Mouse (Mus musculus): ENCODE measurements at regions not wholly inside any gene's neighbourhood (a gene's known extent, or its start where the extent isn't known, plus 50 kb on each side); places are given as distances from the start of the nearest gene placed in this dataset.
"Not testable (repeated sequence)": the region's sequence is repeated elsewhere in the genome, so short reads cannot be mapped to it uniquely, and the experiment has no call there.

DNA sequence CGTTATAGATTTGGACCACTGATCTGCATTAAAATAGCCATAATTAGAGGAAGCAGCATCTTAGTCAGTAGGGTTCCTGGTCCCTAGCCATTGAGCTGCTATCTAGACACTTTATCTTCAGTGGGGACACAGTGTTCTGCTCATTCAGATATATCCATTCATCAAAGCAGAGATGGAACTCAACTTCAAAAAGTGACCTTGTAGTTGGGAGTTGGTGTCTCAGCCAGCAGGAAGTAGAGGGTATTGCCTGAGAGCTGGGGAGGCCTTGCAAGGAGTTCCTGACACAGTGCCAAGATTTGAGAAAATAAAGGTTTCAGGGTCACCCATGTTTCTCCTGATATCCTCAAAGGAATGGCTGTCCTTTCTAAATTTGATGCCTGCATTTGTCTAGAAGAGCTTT lies 304.7 kb upstream of the Shh start:
- no peak for DNase-seq (ENCODE audit: low spot score)

DNA sequence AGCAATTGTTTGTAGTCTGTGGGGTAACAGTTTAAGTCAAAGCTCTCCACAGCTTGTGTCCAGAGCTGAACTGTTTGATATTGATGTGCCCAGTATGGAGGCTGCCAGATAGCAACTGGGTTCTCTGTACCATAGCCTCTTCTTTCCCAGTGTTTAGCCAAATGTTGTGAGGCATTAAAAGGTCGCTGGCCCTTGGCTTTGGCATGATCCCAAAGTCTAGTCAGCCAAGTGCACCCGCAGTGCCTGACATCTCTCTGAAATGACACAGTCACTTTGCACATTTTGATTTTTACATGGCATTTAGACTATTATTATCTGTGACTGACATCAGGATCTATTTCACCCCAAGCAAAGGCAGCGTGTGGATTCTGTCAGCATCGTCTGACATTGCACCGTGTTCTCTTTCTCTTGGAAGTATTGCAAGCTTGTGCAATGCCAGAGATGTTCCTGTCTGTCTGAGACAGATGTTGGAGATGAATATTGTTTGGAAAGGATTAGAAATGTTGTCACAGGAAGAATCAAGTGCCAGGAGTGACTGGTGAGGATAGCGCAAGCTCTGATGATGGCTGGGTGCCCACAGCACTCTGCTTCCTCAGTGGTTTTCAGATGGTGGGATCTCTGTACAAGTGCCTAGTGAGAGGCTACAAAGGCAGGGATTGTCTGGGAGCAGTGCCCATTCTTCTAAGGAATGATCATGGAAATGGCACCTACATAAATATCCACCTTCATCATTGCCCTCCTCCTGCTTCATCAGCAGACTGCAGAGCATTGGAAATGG lies 289.3 kb upstream of the Shh start:
- DNase-seq (ENCODE audit: low spot score): no peak

DNA sequence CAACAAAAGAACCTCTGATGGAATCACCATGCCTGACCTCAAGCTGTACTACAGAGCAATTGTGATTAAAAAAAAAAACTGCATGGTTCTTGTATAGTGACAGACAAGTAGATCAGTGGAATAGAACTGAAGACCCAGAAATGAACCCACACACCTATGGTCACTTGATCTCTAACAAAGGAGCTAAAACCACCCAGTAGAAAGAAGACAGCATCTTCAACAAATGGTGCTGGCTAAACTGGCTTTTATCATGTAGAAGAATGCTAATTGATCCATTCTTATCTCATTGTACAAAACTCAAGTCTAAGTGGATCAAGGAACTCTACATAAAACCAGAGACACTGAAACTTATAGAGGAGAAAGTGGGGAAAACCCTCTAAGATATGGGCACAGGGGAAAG lies 284.8 kb upstream of the Shh start:
- not testable (repeated sequence) for DNase-seq (ENCODE audit: low spot score)

DNA sequence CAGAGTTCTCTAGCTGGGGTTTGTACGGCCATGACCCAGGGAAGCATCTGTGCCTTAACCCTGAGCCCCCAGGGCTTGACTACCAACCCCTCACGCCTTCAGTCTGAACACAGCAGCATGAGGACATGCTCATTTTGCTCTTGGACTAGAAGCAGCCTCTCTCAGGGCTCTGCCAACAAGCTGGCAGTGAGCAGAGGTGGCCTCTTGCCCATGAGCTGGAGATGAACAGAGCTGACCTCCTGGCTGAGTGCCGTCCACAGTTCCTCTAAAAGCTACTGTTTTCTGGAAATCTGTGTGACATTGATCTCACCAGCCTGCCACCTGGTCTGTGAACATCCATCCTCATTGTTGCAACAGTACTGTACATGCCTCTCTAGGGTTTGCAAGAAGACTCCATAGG lies 267.7 kb upstream of the Shh start:
- no peak for DNase-seq (ENCODE audit: low spot score)

DNA sequence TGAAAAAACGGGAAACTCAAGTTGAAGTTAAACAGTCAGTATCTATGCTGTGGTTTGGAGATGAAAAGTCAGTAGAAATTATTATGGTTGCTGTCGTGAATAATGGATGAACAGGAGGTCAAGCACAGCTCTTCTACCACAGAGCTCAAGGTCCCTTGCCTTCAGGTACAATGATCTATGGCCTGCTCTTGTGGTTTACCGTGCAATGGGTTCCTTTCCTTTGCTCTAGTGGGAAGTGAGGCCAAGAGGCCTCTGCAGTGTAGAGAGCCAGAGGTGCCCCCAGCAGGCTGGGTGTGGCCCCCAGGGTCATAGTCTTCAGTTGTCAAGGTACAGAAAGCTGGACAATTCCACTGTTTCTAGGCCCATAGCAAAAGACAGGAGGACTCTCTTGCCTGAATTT lies 255.0 kb upstream of the Shh start:
- no peak for DNase-seq (ENCODE audit: low spot score)

DNA sequence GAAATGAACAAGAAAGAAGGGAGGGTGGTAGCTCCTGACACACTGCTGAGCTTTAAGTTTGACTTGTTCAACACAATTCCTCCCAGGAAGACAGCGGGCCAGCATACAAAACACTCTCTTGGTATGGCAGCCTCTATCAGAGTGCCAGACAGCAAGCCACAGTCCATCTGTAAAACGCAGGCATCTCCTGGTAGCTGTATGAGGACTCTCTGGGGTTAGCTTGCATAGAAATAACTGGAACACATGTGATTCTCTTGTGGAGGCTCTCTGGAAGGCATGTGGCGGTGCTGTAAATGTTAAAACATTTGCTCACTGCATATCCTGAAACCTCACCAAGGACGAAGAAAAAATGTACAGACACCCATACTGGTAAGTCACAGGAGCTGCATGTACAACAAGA lies 247.9 kb upstream of the Shh start:
- no peak for DNase-seq (ENCODE audit: low spot score)

DNA sequence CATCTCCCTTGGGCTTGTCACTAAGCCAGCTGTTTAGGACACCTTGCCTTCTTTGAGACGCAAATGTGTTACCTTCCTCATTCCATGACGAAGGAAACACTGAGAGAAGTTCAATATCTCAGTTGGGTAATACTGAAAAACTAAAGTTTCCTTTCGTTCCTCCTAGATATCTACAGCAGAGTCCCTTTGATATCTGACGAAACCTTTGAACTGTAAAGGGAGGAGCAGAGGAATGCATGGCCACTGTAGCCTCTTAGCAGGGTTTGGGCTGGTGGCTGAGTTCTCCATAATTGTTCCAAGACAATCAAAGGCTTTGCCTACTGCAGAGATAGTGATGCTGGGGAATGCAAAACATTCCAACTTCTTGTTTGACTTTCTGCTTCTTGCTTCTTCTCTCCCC lies 243.5 kb upstream of the Shh start:
- no peak for DNase-seq (ENCODE audit: low spot score)

DNA sequence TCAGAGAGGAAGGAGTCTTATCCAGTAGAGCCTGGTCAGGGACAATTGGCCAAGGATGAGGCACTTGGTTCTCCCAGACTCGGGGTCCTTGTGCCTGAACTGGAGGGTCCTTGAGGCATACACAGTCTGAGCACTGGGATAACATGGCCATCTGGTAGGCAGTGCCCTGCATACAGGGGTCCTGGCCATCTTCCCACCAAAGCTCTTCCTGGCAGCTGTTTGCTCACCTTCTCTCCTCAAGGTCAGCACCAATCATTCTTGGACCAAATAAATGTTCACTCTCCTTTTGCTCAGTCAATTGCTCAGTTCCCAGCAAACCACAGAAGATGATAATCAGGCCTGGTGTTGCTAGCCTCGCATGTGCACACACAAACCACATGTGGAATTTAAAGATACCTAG lies 242.6 kb upstream of the Shh start:
- no peak for DNase-seq (ENCODE audit: low spot score)

DNA sequence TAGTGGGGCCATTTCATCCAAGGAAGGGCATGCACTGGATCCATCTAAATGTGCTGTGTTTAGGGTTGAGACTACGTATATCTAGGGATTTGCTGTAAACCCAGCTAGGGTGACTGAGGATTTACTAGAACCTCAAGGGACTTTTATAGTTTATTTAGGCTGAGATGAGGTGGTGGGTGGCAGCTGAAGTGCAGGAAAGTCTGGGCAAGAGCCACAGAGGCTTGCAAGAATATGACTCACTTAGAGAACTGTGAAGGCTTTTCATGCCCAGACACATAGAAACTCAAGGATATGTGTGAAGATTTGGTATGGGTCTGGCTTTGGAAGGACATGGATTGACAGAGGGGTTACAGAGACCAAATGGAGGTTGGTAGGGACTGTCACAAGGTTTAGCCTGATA lies 237.3 kb upstream of the Shh start:
- DNase-seq (ENCODE audit: low spot score): no peak

DNA sequence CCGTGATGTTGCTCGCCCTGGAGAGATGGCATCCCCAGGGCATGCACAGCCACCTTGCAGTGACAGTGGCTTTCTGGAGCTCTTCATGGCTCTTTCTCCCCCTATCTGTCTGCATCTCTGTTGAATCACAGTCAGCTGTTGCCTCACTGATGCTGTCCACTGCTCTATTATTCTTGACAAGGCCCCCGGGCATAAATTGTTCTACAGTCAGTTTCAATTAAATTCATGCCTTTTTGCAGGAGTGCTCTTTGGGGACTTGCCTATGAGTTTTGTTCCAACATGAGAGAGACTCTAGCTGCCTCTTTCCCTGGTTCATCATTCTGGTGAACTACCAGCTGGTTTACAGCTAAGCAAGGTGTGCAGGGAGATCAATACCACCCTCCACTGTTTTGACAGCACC lies 229.9 kb upstream of the Shh start:
- DNase-seq (ENCODE audit: low spot score): no peak

DNA sequence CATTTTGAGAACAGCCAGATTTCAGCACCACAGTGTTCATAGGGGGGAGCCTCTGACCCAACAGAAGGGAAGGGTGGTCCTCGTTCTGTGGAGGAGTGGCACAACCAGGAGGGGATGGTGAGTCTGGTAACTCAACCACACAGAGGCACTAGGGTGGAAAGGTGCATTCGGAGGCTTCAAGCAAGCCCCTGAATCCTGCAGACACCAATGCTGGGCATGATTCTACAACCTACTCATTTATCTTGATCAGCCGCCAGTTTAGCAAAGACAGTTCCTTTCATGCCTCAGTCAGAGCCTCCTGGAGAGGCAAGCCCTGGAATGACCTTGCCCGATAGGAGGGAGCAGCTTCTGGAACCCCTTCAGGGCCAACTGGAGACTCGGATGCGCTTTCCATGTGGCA lies 223.1 kb upstream of the Shh start:
- no peak for DNase-seq (ENCODE audit: low spot score)

DNA sequence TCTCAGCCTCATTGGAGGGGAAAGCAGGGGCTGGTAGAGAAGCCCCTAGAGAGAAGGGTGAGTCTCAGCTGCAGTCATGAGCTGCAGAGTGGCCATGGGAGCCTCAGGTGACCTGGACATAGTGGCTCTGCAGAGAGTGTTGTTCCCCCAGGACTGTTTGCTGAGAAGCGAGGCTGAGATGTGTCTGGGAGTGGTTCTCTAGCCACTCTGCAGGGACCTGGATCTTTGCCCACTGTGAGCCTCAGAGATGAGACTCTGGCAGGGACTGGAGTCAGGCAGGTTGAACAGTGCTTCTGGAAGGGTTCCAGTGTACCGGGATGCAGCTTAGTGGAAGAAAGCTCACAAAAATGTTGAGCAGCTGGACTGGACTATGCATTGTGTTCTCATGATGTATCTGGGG lies 222.6 kb upstream of the Shh start:
- DNase-seq (ENCODE audit: low spot score): no peak

DNA sequence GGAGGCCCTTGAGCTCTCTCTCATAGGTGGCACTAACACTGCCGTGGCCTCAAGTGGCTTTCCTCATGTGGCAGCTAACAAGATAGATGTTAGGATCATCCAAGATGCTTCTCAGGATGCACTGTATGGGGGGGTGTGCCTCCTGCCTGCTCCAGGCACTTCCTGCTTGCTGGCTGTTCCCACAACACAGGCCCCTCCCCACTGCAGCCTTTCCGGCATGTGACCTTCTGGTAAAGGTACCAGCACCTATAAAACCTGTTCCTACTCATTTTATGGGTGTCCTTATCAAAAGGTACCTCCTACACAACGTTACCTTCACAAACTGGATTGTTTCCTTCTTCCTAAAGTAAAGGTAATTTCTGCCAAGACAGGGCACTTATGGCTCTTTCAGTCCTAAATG lies 222.1 kb upstream of the Shh start:
- no peak for DNase-seq (ENCODE audit: low spot score)

DNA sequence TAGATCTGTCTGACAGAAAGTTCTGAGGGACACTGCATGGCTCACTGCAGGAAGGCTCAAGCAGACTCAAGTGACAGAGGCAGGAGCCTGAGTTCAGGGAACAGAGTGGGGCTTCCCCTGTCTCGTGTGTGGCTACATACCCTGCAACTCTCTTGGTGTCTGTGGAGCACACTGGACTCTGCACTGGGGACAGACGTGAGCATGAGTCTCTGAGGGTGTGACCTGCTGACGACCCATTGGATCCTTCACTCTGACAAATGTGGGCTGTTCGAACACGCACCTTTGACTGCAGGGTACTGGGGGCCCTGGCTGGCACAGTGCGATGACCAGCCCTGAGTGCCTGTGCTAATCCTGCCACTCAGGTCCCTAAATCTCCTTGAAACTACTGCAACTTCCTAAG lies 215.8 kb upstream of the Shh start:
- no peak for DNase-seq (ENCODE audit: low spot score)

DNA sequence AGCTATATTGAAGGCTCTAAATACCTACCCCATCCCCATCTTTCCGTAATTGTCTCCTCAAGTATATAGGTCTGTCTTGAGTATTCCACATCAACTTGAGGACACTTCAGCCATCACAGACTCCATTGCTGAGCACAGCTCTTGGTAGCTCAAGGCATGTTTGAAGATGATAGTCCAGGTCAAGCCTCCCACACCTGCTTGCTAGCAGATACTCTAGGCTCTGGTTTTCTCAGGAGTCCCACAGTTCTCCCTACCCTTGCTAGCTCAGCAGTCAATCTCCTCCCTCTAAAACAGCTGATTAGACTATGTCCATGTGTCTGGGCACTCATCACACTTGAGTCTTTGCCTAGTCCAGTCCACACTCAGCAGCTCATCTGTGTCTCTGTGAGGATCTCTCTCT lies 213.3 kb upstream of the Shh start:
- no peak for DNase-seq (ENCODE audit: low spot score)

DNA sequence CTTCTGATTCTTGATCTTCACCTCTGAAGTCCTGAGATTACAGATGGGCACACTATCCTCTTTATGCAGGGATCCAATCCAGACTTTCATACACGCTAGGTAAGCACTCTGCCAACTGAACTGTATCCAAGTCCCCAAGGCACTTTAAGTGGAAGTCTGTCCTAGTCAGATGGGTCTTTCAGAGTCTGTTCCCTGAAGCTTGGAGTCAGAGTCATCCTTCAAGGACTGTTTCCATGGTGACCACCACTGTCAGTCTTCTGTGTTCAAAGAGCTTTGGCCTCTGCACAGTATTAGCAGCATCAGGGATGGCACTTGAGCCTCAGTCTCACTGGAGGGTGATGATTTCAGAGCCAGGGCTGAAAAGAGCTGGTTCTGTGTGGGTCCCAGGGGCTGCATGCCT lies 212.7 kb upstream of the Shh start:
- DNase-seq (ENCODE audit: low spot score): no peak

DNA sequence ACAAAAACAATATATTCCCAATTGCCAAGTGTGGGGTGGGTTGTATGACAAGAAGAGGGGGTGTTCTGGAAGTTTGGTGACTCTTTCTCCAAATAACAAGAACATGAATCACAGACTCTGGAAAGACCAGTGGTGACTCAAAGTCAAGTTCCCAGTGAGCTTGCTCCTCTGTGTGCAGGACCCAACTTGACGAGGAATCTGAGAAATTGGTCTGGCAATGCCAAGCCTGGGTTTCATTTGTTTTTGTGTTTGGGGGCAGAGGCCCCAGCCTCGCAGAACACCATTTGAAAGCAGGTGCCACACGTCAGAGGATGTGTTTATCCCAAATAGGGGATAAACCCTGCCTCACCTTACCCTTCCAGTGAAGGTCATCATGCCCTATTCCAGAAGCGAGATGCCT lies 163.1 kb upstream of the Shh start:
- DNase-seq (ENCODE audit: low spot score): no peak

DNA sequence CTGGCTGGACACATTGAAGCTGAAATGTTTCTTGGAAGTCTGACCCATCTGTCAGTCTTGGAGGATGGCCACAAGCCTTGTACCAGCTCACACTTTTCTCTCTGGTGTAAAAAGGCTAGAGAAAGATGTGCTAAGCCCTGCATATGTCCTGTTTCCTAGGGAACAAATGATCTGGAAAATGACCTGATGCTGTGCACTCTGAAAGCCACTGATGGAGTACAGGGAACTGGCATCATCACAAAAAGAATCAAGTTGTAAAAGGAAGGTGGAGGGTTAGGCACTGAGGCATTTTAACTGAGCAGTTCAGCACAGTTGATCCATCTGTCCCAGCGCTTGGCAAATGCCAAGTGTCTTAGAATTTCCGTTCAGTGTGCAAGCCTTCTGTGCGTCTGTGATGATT lies 144.8 kb upstream of the Shh start:
- no peak for DNase-seq (ENCODE audit: low spot score)

DNA sequence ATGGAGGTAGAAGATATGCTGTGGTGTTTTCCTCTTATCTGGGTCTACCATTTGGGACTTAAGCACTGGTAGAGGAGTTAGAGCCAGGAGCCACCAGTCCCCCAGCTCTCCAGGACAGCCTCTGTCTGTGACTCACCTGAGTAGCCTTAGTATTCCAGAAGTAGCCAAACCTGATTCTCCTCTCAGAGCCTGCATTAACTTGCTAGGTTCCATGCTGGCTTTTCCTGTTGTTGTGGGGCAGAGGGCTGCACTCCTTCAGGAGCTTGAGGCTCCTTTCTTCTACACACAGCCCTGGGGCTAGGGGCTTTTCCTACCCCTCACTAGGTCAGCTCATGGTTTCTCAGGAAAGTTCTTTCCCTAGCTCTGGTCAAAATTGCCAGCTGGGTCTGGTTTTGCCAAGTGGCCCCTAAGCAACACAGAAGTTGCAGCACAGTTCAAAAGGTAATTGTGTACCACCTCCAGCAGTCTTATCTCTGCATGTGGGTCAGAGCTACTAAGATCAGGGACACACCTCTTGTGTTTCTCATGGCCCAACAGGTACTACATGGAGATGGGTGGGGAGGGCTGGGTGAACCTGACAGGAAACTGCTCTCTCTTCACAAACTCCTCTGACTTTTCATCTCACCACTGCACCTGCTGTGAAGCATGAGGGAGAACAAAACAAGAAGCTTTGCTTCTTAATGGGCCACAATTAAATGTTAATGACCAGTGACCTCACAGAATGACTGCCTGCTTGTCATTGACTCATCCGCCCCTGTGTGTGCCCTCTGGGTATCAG lies 129.7 kb upstream of the Shh start:
- no peak for DNase-seq (ENCODE audit: low spot score)

DNA sequence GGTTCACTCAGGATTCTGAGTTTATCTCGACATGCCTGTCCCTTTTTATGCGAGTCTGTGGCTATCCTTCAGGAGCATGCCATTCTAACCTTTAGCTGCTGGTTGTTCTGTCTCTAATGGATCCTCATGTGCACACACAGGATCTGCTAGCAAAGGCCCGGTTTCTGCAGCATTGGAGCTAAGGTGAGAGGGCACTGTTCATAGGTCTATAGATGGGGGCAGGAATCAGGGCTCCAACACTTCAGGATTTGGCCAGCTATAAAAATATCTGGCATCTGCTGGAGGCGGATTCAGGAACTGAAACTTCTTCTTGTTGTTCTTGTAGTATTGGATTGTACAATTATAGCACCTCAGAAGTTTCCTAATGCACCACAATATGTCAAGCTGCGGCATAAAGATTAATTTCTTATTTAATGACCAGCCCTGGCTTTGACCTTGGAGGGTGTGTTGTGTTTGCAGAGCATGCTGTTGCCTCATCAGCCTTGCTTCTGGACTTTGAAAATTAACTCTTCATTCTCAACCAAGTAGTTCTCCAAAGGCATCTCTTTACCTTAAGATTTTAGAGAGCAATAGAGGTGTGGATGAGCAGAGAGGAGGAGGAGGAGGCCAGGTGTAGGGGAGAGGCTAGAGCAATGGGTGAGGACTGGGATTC lies 104.4 kb upstream of the Shh start:
- no peak for DNase-seq (ENCODE audit: low spot score)

DNA sequence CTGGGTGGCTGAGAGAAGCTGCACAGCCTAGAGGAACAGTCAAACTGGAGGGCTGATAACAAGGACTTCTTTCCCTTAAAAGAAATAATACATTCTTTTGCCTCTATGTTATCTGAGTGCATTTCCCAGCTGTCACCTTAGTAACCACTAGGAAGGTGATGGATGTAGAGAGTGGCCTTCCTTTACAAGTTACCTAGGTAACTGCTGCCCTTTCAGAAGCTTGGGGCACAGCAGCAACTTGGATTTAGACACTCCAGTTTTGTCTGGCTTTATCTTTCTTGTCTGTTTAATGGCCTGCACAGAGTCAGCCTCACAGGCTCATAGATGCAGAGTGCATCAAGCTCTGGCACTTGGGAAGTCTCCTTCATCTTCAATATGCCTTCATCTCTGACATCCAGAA lies 101.4 kb upstream of the Shh start:
- DNase-seq (ENCODE audit: low spot score): no peak

DNA sequence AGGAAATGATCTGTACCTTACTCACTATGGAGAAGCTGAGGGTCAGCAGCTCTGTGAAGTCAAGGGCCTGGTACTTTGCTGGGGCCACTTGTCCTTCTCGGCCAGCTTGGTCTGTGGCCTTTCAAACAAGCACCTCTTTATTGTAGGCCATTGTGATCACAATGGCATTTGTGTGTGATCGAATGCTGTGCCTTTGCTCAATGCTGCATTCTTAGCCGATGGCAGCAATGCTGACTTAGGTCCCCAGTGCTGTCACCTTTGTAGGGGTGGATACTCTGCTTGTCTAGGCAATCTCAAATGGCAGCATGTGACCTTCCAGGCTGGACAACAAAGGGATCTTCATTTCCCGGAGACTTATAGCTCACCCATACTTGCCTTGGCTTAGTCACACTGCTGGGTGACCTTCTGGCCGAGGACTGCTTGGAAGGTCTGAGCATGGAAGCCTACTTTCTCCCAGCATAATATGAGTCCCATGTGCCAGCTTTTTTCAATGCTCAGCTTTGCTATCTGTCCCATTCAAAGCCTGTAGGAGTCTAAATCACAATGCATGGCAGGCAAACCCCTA lies 100.4 kb upstream of the Shh start:
- no peak for DNase-seq (ENCODE audit: low spot score)

DNA sequence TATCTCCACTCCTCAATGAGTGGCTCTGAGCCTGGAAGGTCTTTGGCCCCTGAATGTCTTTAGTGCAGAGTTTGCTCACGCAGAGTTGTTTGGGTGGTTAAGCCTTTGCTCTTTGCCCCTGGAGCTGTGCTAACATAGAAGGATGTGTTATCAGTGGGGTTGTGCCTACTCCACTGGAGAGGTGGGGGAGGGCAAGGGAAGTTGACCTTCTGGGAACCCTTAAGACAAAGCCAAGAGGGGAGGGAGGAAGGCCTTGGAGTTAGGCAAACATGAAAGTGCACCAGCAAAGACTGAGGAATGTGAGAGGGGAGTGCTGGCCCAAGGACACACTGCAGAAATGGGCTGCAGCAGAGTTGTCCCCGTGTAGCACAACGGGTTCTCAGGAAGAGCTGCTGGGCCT lies 96.3 kb upstream of the Shh start:
- DNase-seq (ENCODE audit: low spot score): no peak

All from testis, postnatal 10 days (tissue).